Comparison of ENCODE assay signal across 18 mouse cellular contexts in the genomic region with DNA sequence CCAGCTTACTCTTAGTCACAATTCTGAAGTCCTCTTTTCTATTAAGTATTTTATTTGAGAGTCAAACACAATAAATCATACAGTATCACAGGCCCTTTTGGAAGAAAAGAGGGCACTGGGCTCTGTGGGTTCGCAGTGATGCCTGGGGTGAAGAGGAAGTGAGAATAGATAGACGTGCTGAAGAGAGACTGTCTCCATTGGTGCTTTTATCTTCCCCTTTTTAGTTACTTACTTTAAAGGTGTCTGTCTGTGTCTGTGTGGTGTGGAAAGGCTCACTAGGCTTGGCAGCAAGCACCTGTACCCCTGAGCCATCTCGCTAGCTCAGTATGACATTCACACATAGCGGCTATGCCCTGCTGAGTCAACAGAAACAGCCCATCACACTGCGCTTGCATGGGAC. TPM values are rescaled to one million over a fixed set of nuclear protein-coding genes. Genes with fewer than 3 reads are reported as not detected.
A peak's percentile ranks its signal among the peaks of the same experiment; 100 is the strongest.
DNase-seq lines count a peak whose midpoint lies in the region; ATAC-seq lines count a peak whose summit lies in the region.
"Had no signal": no experiment of that assay in that cellular context is flagged by ENCODE, and none has a peak within 500 bp of the region (broad histone marks: within the 10 kb centered on the region; RNA-seq: fewer than 3 reads in every experiment).

No protein-coding gene starts in this region.

- ATAC-seq in embryonic facial prominence, embryonic 14.5 days (ENCODE audit: low read depth) = no peak
- ATAC-seq in megakaryocyte-erythroid progenitor cell, adult 5-6 weeks (replicated peaks; ENCODE audit: low FRiP score, low TSS enrichment, poor library complexity, severe bottlenecking) = 0 out of 2 replicates have a peak, but pooled peaks have one; percentile 38
- no peak for ATAC-seq in inflammation-experienced regulatory T-cells, adult 6 months
- no peak for ATAC-seq in kidney, embryonic 15.5 days (replicated peaks; ENCODE audit: low FRiP score)
- ATAC-seq: forebrain, embryonic 16.5 days; liver, postnatal 0 days had no signal

- H3K4me2 ChIP-seq in embryonic facial prominence, embryonic 14.5 days (ENCODE audit: low read depth, low read length) = no peak overlapping the region
- H3K4me2 ChIP-seq in kidney, embryonic 15.5 days = no peak overlapping the region
- H3K4me2 ChIP-seq: heart, embryonic 12.5 days; hindbrain, embryonic 12.5 days; midbrain, embryonic 12.5 days; neural tube, embryonic 12.5 days had no signal

- no peaks in the 10 kb centered on the region for H3K27me3 ChIP-seq in embryonic facial prominence, embryonic 14.5 days (replicated peaks; ENCODE audit: control insufficient read depth, insufficient read depth, low read length)
- H3K27me3 ChIP-seq in embryonic facial prominence, embryonic 10.5 days (replicated peaks; ENCODE audit: low read depth, poor library complexity, severe bottlenecking) = no peaks in the 10 kb centered on the region
- no peaks in the 10 kb centered on the region for H3K27me3 ChIP-seq in kidney, embryonic 15.5 days
- H3K27me3 ChIP-seq: heart, embryonic 12.5 days; hindbrain, embryonic 12.5 days; midbrain, embryonic 12.5 days; neural tube, embryonic 12.5 days had no signal

- no peaks in the 10 kb centered on the region for H3K4me1 ChIP-seq in embryonic facial prominence, embryonic 14.5 days (ENCODE audit: control insufficient read depth, insufficient read depth, low read length)
- peaks cover 12% of the 10 kb centered on the region for H3K4me1 ChIP-seq in embryonic facial prominence, embryonic 10.5 days
- peaks cover 9% of the 10 kb centered on the region for H3K4me1 ChIP-seq in kidney, embryonic 15.5 days
- H3K4me1 ChIP-seq: neural tube, embryonic 12.5 days had no signal

- no peaks in the 10 kb centered on the region for H3K9me3 ChIP-seq in embryonic facial prominence, embryonic 14.5 days (ENCODE audit: control insufficient read depth, low read length)
- no peaks in the 10 kb centered on the region for H3K9me3 ChIP-seq in embryonic facial prominence, embryonic 10.5 days
- no peaks in the 10 kb centered on the region for H3K9me3 ChIP-seq in kidney, embryonic 15.5 days (replicated peaks)
- H3K9me3 ChIP-seq: heart, embryonic 12.5 days; hindbrain, embryonic 12.5 days; midbrain, embryonic 12.5 days; neural tube, embryonic 12.5 days had no signal

- H3K36me3 ChIP-seq in embryonic facial prominence, embryonic 14.5 days (ENCODE audit: control insufficient read depth, insufficient read depth, low read length) = peaks cover 26% of the 10 kb centered on the region
- H3K36me3 ChIP-seq in embryonic facial prominence, embryonic 10.5 days (replicated peaks) = peaks cover 36% of the 10 kb centered on the region
- peaks cover 32% of the 10 kb centered on the region for H3K36me3 ChIP-seq in kidney, embryonic 15.5 days

- 84% methylated on average over 5 of the region's 5 CpGs for WGBS in embryonic facial prominence, embryonic 14.5 days
- WGBS in embryonic facial prominence, embryonic 10.5 days = 88% methylated on average over 5 of the region's 5 CpGs
- 85% methylated on average over 5 of the region's 5 CpGs for WGBS in kidney, embryonic 15.5 days

- no peak overlapping the region for H3K4me3 ChIP-seq in embryonic facial prominence, embryonic 14.5 days (ENCODE audit: low read depth, low read length)
- no peak overlapping the region for H3K4me3 ChIP-seq in embryonic facial prominence, embryonic 10.5 days
- H3K4me3 ChIP-seq in kidney, embryonic 15.5 days (replicated peaks) = no peak overlapping the region
- H3K4me3 ChIP-seq: heart, embryonic 12.5 days; hindbrain, embryonic 12.5 days; midbrain, embryonic 12.5 days; neural tube, embryonic 12.5 days had no signal

- H3K9ac ChIP-seq in embryonic facial prominence, embryonic 14.5 days (ENCODE audit: low read depth, low read length) = no peak overlapping the region
- no peak overlapping the region for H3K9ac ChIP-seq in kidney, embryonic 15.5 days
- H3K9ac ChIP-seq: heart, embryonic 12.5 days; hindbrain, embryonic 12.5 days; liver, postnatal 0 days; midbrain, embryonic 12.5 days; neural tube, embryonic 12.5 days had no signal

- no peak overlapping the region for H3K27ac ChIP-seq in embryonic facial prominence, embryonic 14.5 days (replicated peaks; ENCODE audit: low read depth, low read length)
- no peak overlapping the region for H3K27ac ChIP-seq in embryonic facial prominence, embryonic 10.5 days (replicated peaks)
- H3K27ac ChIP-seq in kidney, embryonic 15.5 days = no peak overlapping the region
- H3K27ac ChIP-seq: hindbrain, embryonic 12.5 days; midbrain, embryonic 12.5 days; neural tube, embryonic 12.5 days had no signal

- peak; percentile 6 for DNase-seq in embryonic facial prominence, embryonic 14.5 days (ENCODE audit: low spot score)
- no peak for DNase-seq in embryonic facial prominence, embryonic 10.5 days (ENCODE audit: low spot score)
- DNase-seq in thymus, postnatal 0 days (ENCODE audit: low spot score) = peak; percentile 49
- DNase-seq in thymus, adult 18-20 months = no peak
- no peak for DNase-seq in heart, postnatal 4 days
- DNase-seq: adrenal gland, postnatal 14 days; gastrocnemius, postnatal 25 days; kidney, adult 11 months; kidney, postnatal 4 days; liver, postnatal 0 days had no signal

RNA-seq across cellular contexts. Expression of gene Wdr20, which starts 40.1 kb away (rescaled TPM):
- polyA plus RNA-seq in embryonic facial prominence, embryonic 14.5 days (2014; fragmentation: Nextera tagmentation; extraction: Ambion mirVana) = 18.3 and 21.1 TPM in 2 replicates
- polyA plus RNA-seq in embryonic facial prominence, embryonic 10.5 days (2016; fragmentation: Nextera tagmentation; extraction: Ambion mirVana) = 22.4 and 24.1 TPM in 2 replicates
- polyA plus RNA-seq in thymus, postnatal 0 days (2015; fragmentation: Nextera tagmentation; extraction: Ambion mirVana) = 22.3 and 24.8 TPM in 2 replicates
- total RNA-seq in megakaryocyte-erythroid progenitor cell, adult 5-6 weeks (2014; fragmentation: Nextera tagmentation) = 19.0 and 42.1 TPM in 2 replicates
- 29.1 and 29.5 TPM in 2 replicates for total RNA-seq in megakaryocyte-erythroid progenitor cell, adult 5-6 weeks (2017)
- 10 to 100 TPM; 33.7 to 35.2 TPM for total RNA-seq in heart, postnatal 4 days (2021)
- 10 to 100 TPM; 24.8 to 34.0 (median 33.4) TPM for polyA plus RNA-seq in inflammation-experienced regulatory T-cells, adult 6 months (2017; shearing (Covaris generic))
- polyA plus RNA-seq in kidney, embryonic 15.5 days (2015; fragmentation: Nextera tagmentation; extraction: Ambion mirVana) = 23.8 and 24.4 TPM in 2 replicates

Comparison
In these comparisons a context has a peak if more than half of its experiments do, and no peak if none do; other contexts are left out.
1. DNase-seq: peak in embryonic facial prominence, embryonic 14.5 days (single experiment) and thymus, postnatal 0 days (single experiment); none in embryonic facial prominence, embryonic 10.5 days (single experiment), thymus, adult 18-20 months (0 of 2) and heart, postnatal 4 days (single experiment).